Mouse (Mus musculus) myocyte (in vitro differentiated cells): ENCODE measurements around the gene Pigk.

ENCODE experiments used
- POLR2A ChIP-seq: IDR thresholded peaks from one replicate; pipeline ENCODE4 v1.6.1; 2011; ENCODE audit warnings: low read depth, mild to moderate bottlenecking, control low read depth, moderate library complexity; ENCODE audit not compliant: insufficient read length
- POLR2AphosphoS2 ChIP-seq: IDR thresholded peaks from one replicate; pipeline ENCODE4 v1.6.1; 2011; ENCODE audit warnings: low read depth, control low read depth; ENCODE audit not compliant: insufficient read length
- TCF12 ChIP-seq: IDR thresholded peaks from one replicate; pipeline ENCODE4 v1.6.1; 2011; ENCODE audit warnings: mild to moderate bottlenecking, control low read depth; ENCODE audit not compliant: poor library complexity, insufficient read depth, severe bottlenecking
- USF1 ChIP-seq: IDR thresholded peaks from one replicate; pipeline ENCODE4 v1.6.1; 2011; ENCODE audit warnings: low read depth, mild to moderate bottlenecking, control low read depth, moderate library complexity

DNA sequence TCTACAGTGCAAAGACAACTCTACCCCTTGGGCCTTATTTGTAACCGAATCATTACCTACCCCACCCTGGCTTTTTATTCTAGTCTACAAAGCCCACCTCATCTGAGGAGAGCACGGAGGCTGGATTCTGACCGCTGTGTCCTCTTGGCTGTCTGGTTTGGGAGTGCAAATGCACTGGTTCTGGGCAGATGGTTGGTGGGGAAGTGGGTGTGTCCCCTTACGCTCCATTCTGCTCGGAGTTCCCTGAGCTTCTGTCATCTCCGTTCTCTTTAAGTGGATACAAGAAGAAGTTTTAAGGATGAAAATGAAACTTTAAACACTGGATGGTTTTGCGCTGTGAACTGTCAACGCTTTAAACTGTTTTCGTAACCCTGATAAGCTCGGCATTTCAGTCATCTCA, 199.2 kb downstream of the Pigk start:
- TF ChIP-seq POLR2A: no peak
- TF ChIP-seq TCF12: no peak
- TF ChIP-seq POLR2AphosphoS2: no peak
- TF ChIP-seq USF1: no peak
